Mouse (Mus musculus) forebrain, embryonic 15.5 days (tissue): ENCODE measurements around the gene Selenof. TPM values are rescaled to one million over a fixed set of nuclear protein-coding genes. Genes with fewer than 3 reads are reported as not detected.
A peak's percentile ranks its signal among the peaks of the same experiment; 100 is the strongest.
"Not testable (repeated sequence)": the region's sequence is repeated elsewhere in the genome, so short reads cannot be mapped to it uniquely, and the experiment has no call there.

Source experiments
- ATAC-seq: fragments of 200-750 bp; cut with Nextera tagmentation; replicated peaks from 2 replicates; pipeline ENCODE4 v1.8.0; 2017; ENCODE audit warnings: mild to moderate bottlenecking, moderate TSS enrichment, moderate library complexity
- H3K27ac ChIP-seq: fragments of 300-500 bp; sonication (generic); replicated peaks from 2 replicates; pipeline ENCODE4 v1.5.1; 2015; ENCODE audit warnings: mild to moderate bottlenecking, inconsistent platforms
- H3K27me3 ChIP-seq: fragments of 300-500 bp; sonication (generic); 2 replicates; pipeline ENCODE4 v1.6.1; 2015; ENCODE audit warnings: inconsistent platforms
- H3K36me3 ChIP-seq: fragments of 300-500 bp; sonication (generic); 2 replicates; pipeline ENCODE4 v1.6.1; 2015; ENCODE audit warnings: mild to moderate bottlenecking, inconsistent platforms
- H3K4me1 ChIP-seq: fragments of 300-500 bp; sonication (generic); 2 replicates; pipeline ENCODE4 v1.6.1; 2015; ENCODE audit warnings: inconsistent platforms
- H3K4me2 ChIP-seq: fragments of 300-500 bp; sonication (generic); replicated peaks from 2 replicates; pipeline ENCODE4 v1.6.1; 2015; ENCODE audit warnings: mild to moderate bottlenecking, inconsistent platforms
- H3K4me3 ChIP-seq: fragments of 300-500 bp; sonication (generic); 2 replicates; pipeline ENCODE4 v1.5.1; 2015; ENCODE audit warnings: mild to moderate bottlenecking, inconsistent platforms
- H3K9ac ChIP-seq: fragments of 300-500 bp; sonication (generic); replicated peaks from 2 replicates; pipeline ENCODE4 v1.6.1; 2015; ENCODE audit warnings: mild to moderate bottlenecking, inconsistent platforms
- H3K9me3 ChIP-seq: fragments of 300-500 bp; sonication (generic); 2 replicates; pipeline ENCODE4 v1.6.1; 2016; ENCODE audit warnings: inconsistent platforms
- WGBS: fragments of 180-500 bp; shearing (Covaris S2); methylation state at CpG from one replicate; pipeline ENCODE4 v1.1.7; 2015; ENCODE audit warnings: mixed read lengths; 5-methylcytosine and 5-hydroxymethylcytosine counted together
- polyA plus RNA-seq: library from polyadenylated mRNA; unstranded; fragments of >200 nt; fragmentation: Nextera tagmentation; extraction: Ambion mirVana; gene quantifications from 2 replicates; pipeline ENCODE4 v1.2.1, GENCODE M21; 2015

Selenof gene
- polyA plus RNA-seq, 1 experiment from 2014 or later: 528 TPM

GRCm38 (mm10) chr3:144584789-144585553 is 14.9 kb downstream of the Selenof start:
- no peak overlapping the region for H3K27ac ChIP-seq
- H3K36me3 ChIP-seq: peaks cover 34% of the 10 kb centered on the region
- no peaks in the 10 kb centered on the region for H3K9me3 ChIP-seq
- no peak overlapping the region for H3K4me3 ChIP-seq
- 81% methylated on average over 6 of the region's 6 CpGs for whole genome bisulfite sequencing
- H3K27me3 ChIP-seq: no peaks in the 10 kb centered on the region
- H3K9ac ChIP-seq: no peak overlapping the region
- peaks cover 4% of the 10 kb centered on the region; the same call in 1 of the 2 replicates for H3K4me1 ChIP-seq
- ATAC-seq: no peak
- no peak overlapping the region for H3K4me2 ChIP-seq

GRCm38 (mm10) chr3:144586731-144587130 is 16.6 kb downstream of the Selenof start:
- Histone ChIP-seq H3K9ac (no peak overlapping the region), H3K4me2 (no peak overlapping the region), H3K9me3 (no peaks in the 10 kb centered on the region), H3K27ac (no peak overlapping the region), H3K36me3 (peaks cover 30% of the 10 kb centered on the region), H3K4me1 (peaks cover 4% of the 10 kb centered on the region; the same call in 1 of the 2 replicates), H3K4me3 (no peak overlapping the region), H3K27me3 (no peaks in the 10 kb centered on the region)
- ATAC-seq: no peak
- WGBS: 86% methylated on average over 7 of the region's 7 CpGs

GRCm38 (mm10) chr3:144589189-144589890 is 19.2 kb downstream of the Selenof start:
- no peak overlapping the region for H3K4me3 ChIP-seq
- no peak overlapping the region for H3K27ac ChIP-seq
- peaks cover 23% of the 10 kb centered on the region for H3K36me3 ChIP-seq
- WGBS: 81% methylated on average over 8 of the region's 8 CpGs
- H3K4me2 ChIP-seq: no peak overlapping the region
- no peaks in the 10 kb centered on the region for H3K9me3 ChIP-seq
- peaks cover 4% of the 10 kb centered on the region; the same call in 1 of the 2 replicates for H3K4me1 ChIP-seq
- H3K9ac ChIP-seq: no peak overlapping the region
- no peak for ATAC-seq
- H3K27me3 ChIP-seq: no peaks in the 10 kb centered on the region

GRCm38 (mm10) chr3:144592992-144593785 is 23.1 kb downstream of the Selenof start:
- WGBS: 47% methylated on average over 9 of the region's 9 CpGs

GRCm38 (mm10) chr3:144597121-144597520 is 27.0 kb downstream of the Selenof start:
- H3K4me1 ChIP-seq: peaks cover 21% of the 10 kb centered on the region
- no peak overlapping the region for H3K4me2 ChIP-seq
- H3K27me3 ChIP-seq: no peaks in the 10 kb centered on the region
- H3K27ac ChIP-seq: 0 out of 2 replicates have a peak overlapping the region, but pooled peaks have one; percentile 23
- H3K9ac ChIP-seq: no peak overlapping the region
- peaks cover 13% of the 10 kb centered on the region; the same call in 1 of the 2 replicates for H3K36me3 ChIP-seq
- WGBS: 4% methylated on average over 4 of the region's 4 CpGs
- ATAC-seq: peak; percentile 86
- no peaks in the 10 kb centered on the region for H3K9me3 ChIP-seq
- no peak overlapping the region for H3K4me3 ChIP-seq

More at GRCm38 (mm10) chr3:144592992-144593785, 23.1 kb downstream of the Selenof start:
- H3K4me3 ChIP-seq: no peak overlapping the region
- H3K27me3 ChIP-seq: no peaks in the 10 kb centered on the region
- H3K36me3 ChIP-seq: peaks cover 19% of the 10 kb centered on the region
- H3K9me3 ChIP-seq: no peaks in the 10 kb centered on the region
- no peak overlapping the region for H3K4me2 ChIP-seq
- no peak overlapping the region for H3K9ac ChIP-seq
- no peak overlapping the region for H3K27ac ChIP-seq
- ATAC-seq: no peak
- peaks cover 15% of the 10 kb centered on the region for H3K4me1 ChIP-seq

- Histone ChIP-seq H3K9ac (no peak overlapping the region), H3K9me3 (no peaks in the 10 kb centered on the region), H3K36me3 (peaks cover 13% of the 10 kb centered on the region; the same call in 1 of the 2 replicates), H3K4me1 (peaks cover 21% of the 10 kb centered on the region), H3K4me3 (no peak overlapping the region), H3K27me3 (no peaks in the 10 kb centered on the region), H3K4me2 (no peak overlapping the region), H3K27ac (peak overlapping the region; percentile 40; the same call in 1 of the 2 replicates)
- ATAC-seq: peak; percentile 70
- 9% methylated on average over 12 of the region's 12 CpGs for WGBS
Observed at GRCm38 (mm10) chr3:144597790-144598467, 27.8 kb downstream of the Selenof start.

- Histone ChIP-seq H3K9ac (no peak overlapping the region), H3K4me3 (no peak overlapping the region), H3K36me3 (peaks cover 7% of the 10 kb centered on the region; the same call in 1 of the 2 replicates), H3K27ac (no peak overlapping the region), H3K4me1 (peaks cover 12% of the 10 kb centered on the region), H3K27me3 (no peaks in the 10 kb centered on the region), H3K4me2 (no peak overlapping the region), H3K9me3 (no peaks in the 10 kb centered on the region)
- no peak for ATAC-seq
- 83% methylated on average over 4 of the region's 4 CpGs for WGBS
Observed at GRCm38 (mm10) chr3:144602413-144602812, 32.3 kb downstream of the Selenof start.

- H3K36me3 ChIP-seq: peaks cover 7% of the 10 kb centered on the region; the same call in 1 of the 2 replicates
- H3K4me1 ChIP-seq: peaks cover 10% of the 10 kb centered on the region
- H3K27ac ChIP-seq: no peak overlapping the region
- H3K9me3 ChIP-seq: no peaks in the 10 kb centered on the region
- WGBS: 84% methylated on average over 7 of the region's 7 CpGs
- no peak for ATAC-seq
- H3K9ac ChIP-seq: no peak overlapping the region
- H3K27me3 ChIP-seq: no peaks in the 10 kb centered on the region
- no peak overlapping the region for H3K4me2 ChIP-seq
- H3K4me3 ChIP-seq: no peak overlapping the region
Observed at GRCm38 (mm10) chr3:144602819-144603218, 32.7 kb downstream of the Selenof start.

- H3K4me2 ChIP-seq: no peak overlapping the region
- no peak overlapping the region for H3K4me3 ChIP-seq
- no peak overlapping the region for H3K9ac ChIP-seq
- no peak overlapping the region for H3K27ac ChIP-seq
- no peaks in the 10 kb centered on the region for H3K27me3 ChIP-seq
- peaks cover 7% of the 10 kb centered on the region; the same call in 1 of the 2 replicates for H3K36me3 ChIP-seq
- no peak for ATAC-seq
- 95% methylated on average over 3 of the region's 3 CpGs for WGBS
- no peaks in the 10 kb centered on the region for H3K9me3 ChIP-seq
- H3K4me1 ChIP-seq: 0 out of 2 replicates have a peak, but pooled peaks cover 3% of the 10 kb centered on the region
Observed at GRCm38 (mm10) chr3:144603558-144603957, 33.5 kb downstream of the Selenof start.

GRCm38 (mm10) chr3:144604205-144604604 is 34.1 kb downstream of the Selenof start:
- WGBS: 78% methylated on average over 7 of the region's 7 CpGs

GRCm38 (mm10) chr3:144605811-144606210 is 35.7 kb downstream of the Selenof start:
- not testable (repeated sequence) for H3K36me3 ChIP-seq, ATAC-seq, H3K4me3 ChIP-seq, H3K27ac ChIP-seq, H3K4me1 ChIP-seq, H3K4me2 ChIP-seq, H3K27me3 ChIP-seq, H3K9ac ChIP-seq, H3K9me3 ChIP-seq
- 66% methylated on average over 7 of the region's 7 CpGs for WGBS

More at GRCm38 (mm10) chr3:144604205-144604604, 34.1 kb downstream of the Selenof start:
- no peak for ATAC-seq
- Histone ChIP-seq H3K27me3 (no peaks in the 10 kb centered on the region), H3K27ac (no peak overlapping the region), H3K9me3 (no peaks in the 10 kb centered on the region), H3K9ac (no peak overlapping the region), H3K36me3 (peaks cover 7% of the 10 kb centered on the region; the same call in 1 of the 2 replicates), H3K4me3 (no peak overlapping the region), H3K4me2 (no peak overlapping the region), H3K4me1 (no peaks in the 10 kb centered on the region)
